Mouse (Mus musculus) CH12.LX (cell line): Measurements from ENCODE around the gene Catip.

Experiments used
- CTCF ChIP-seq, 2 experiments: IDR thresholded peaks in 1 of 2; conservative IDR thresholded peaks in 1 of 2; 2 replicates each; pipeline ENCODE4 v1.5.1; 2011 to 2012; ENCODE audit warnings: low read depth in 2 of 2, low read length in 2 of 2, improper control_type of control experiment in 1 of 2, inconsistent platforms in 1 of 2, mild to moderate bottlenecking in 1 of 2, moderate library complexity in 1 of 2
- NRF1 ChIP-seq: IDR thresholded peaks from 2 replicates; pipeline ENCODE4 v1.6.1; 2014; ENCODE audit warnings: low read depth, mild to moderate bottlenecking, inconsistent platforms, low read length, improper control_type of control experiment, moderate library complexity
- POLR2A ChIP-seq: IDR thresholded peaks from 2 replicates; pipeline ENCODE4 v1.6.1; 2011; ENCODE audit warnings: low read depth, mild to moderate bottlenecking, improper control_type of control experiment, low read length
- TCF12 ChIP-seq: IDR thresholded peaks from 2 replicates; pipeline ENCODE4 v1.6.1; 2014; ENCODE audit warnings: low read depth, mild to moderate bottlenecking, inconsistent platforms, low read length, improper control_type of control experiment

- TF ChIP-seq CTCF (conservative IDR thresholded peaks at IDR 0.05 in 1 of 2, IDR thresholded peaks at IDR 0.05 in 1 of 2; ENCODE audit: low read depth in 2 of 2, low read length in 2 of 2) (no peak; a peak in 1 of 4 replicates), TCF12 (peak; percentile 85), POLR2A (peak; percentile 87), NRF1 (peak; percentile 88)
Observed at GRCm38 (mm10) chr1:74332241-74332763, 29.6 kb upstream of the Catip start.
